Mouse (Mus musculus): ENCODE data around the gene Bmp10.

GRCm38 (mm10) chr6:87451771-87452170, 23.0 kb downstream of the Bmp10 start:
- TF ChIP-seq POLR2A (IDR thresholded peaks at IDR 0.05; ENCODE audit: insufficient read depth, low read depth, low read length) = no peak
- TF ChIP-seq CTCF (IDR thresholded peaks at IDR 0.05; ENCODE audit: insufficient read depth, low read depth, low read length) = no peak
